Mouse (Mus musculus) small intestine, adult 2 months (tissue): Measurements from ENCODE around the gene Arl5a.

Source experiments
- CTCF ChIP-seq: fragments of 200-500 bp; IDR thresholded peaks from 2 replicates; pipeline ENCODE4 v1.5.1; 2012; ENCODE audit warnings: low read depth, mild to moderate bottlenecking, control low read depth, inconsistent platforms, low read length, moderate library complexity, mixed read lengths; ENCODE audit not compliant: insufficient replicate concordance, insufficient read length; ENCODE audit errors: extremely low read depth
- POLR2A ChIP-seq: fragments of 200-500 bp; IDR thresholded peaks from 2 replicates; pipeline ENCODE4 v1.6.1; 2012; ENCODE audit warnings: low read depth, mild to moderate bottlenecking, control low read depth, inconsistent platforms, low read length, moderate library complexity

GRCm38 (mm10) chr2:52446648-52447047 lies 21.9 kb upstream of the Arl5a start:
- TF ChIP-seq CTCF: no peak
- no peak for TF ChIP-seq POLR2A
